Mouse (Mus musculus) olfactory bulb, adult 2 months (tissue): ENCODE data around the gene Rnase4.

Source experiments
- CTCF ChIP-seq: fragments of 200-500 bp; IDR thresholded peaks from 2 replicates; pipeline ENCODE4 v1.5.1; 2012; ENCODE audit warnings: low read depth, mild to moderate bottlenecking, low read length, moderate library complexity; ENCODE audit not compliant: insufficient read depth
- POLR2A ChIP-seq: fragments of 200-500 bp; IDR thresholded peaks from 2 replicates; pipeline ENCODE4 v1.6.1; 2012; ENCODE audit warnings: mild to moderate bottlenecking, low read depth, low read length, moderate library complexity; ENCODE audit not compliant: insufficient read depth

- TF ChIP-seq CTCF (no peak), POLR2A (no peak)
These were observed 51.2 kb downstream of the Rnase4 start for GRCm38 (mm10) chr14:51142119-51142518.
